Mouse (Mus musculus): Measurements from ENCODE around the gene Abhd8. TPM values are rescaled to one million over a fixed set of nuclear protein-coding genes. Genes with fewer than 3 reads are reported as not detected.
A peak's percentile ranks its signal among the peaks of the same experiment; 100 is the strongest.
"Not testable (repeated sequence)": the region's sequence is repeated elsewhere in the genome, so short reads cannot be mapped to it uniquely, and the experiment has no call there.

Abhd8 gene
- total RNA-seq, 1 experiment: 12.2 TPM

DNA sequence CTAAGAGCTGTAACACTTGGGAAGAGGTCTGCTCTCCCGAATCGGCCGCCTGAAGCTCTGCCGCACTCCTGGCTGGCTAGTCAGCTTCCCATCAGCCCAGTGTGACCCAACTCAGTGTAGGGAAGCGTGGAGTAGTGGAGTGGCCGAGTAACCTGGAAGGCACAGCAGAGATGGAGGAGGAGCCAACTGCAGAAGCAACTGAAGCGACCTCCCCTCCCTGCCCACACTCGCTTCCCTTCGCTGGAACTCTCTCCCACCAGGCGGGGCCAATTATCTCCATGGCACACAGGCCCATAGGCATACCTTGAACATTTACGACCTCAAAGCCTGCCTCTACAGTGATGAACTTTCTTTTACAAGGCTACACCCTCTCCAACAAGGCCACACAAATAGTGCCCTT, 11.7 kb downstream of the Abhd8 start:
- Histone ChIP-seq H3K9ac (ENCODE audit: insufficient read depth, low read depth, low read length, poor library complexity, severe bottlenecking) (no peak overlapping the region), H3K9me3 (ENCODE audit: control insufficient read depth, insufficient read depth, low read depth, low read length) (no peaks in the 10 kb centered on the region), H3K36me3 (ENCODE audit: control insufficient read depth, insufficient read depth, low read length, poor library complexity, severe bottlenecking) (no peaks in the 10 kb centered on the region), H3K27ac (ENCODE audit: insufficient read depth, low read depth, low read length, poor library complexity, severe bottlenecking) (no peak overlapping the region), H3K4me3 (ENCODE audit: insufficient read depth in 1 of 2, low read depth in 1 of 2, low read length in 2 of 2, poor library complexity in 1 of 2, severe bottlenecking in 1 of 2) (no peak overlapping the region), H3K4me1 (ENCODE audit: control insufficient read depth in 2 of 2, insufficient read depth in 2 of 2, low read length in 2 of 2, poor library complexity in 1 of 2) (no peaks in the 10 kb centered on the region; a peak in 1 of 4 replicates)
- no peak for DNase-seq (ENCODE audit: low read depth, low spot score)
- TF ChIP-seq HCFC1 (IDR thresholded peaks at IDR 0.05; ENCODE audit: borderline replicate concordance, insufficient read depth, low read length) (no peak), ZC3H11A (IDR thresholded peaks at IDR 0.05; ENCODE audit: borderline replicate concordance, low read depth, low read length) (no peak), CHD2 (IDR thresholded peaks at IDR 0.05; ENCODE audit: low read depth, low read length) (no peak), ZNF384 (IDR thresholded peaks at IDR 0.05; ENCODE audit: low read depth, low read length) (no peak), MAFK (IDR thresholded peaks at IDR 0.05; ENCODE audit: insufficient read depth, low read depth, low read length) (no peak)
- in situ Hi-C loops (cut with MboI; ENCODE audit: low sequenced_read_pairs in 2 of 2, unreplicated experiment in 2 of 2): no loop called here

DNA sequence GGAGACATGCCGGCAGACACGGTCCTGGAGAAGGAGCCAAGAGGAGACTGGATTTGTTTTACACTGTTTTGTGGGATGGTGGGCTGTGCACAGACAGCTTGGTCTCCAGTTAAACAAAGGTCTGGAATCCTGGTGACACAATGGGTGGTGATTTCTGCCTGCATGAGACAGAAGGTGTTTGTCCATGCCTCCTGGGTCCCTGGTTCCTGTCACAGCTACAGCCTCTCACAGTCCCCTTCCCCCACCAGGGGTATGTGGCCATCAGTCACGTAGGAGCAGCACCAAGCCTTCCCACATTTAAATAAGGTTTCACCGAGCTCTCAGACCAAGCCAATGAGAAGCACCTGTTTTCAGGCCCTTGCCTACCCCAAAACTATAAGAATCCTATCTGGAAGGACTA, 12.1 kb downstream of the Abhd8 start:
- Histone ChIP-seq H3K9ac (ENCODE audit: insufficient read depth, low read depth, low read length, poor library complexity, severe bottlenecking) (no peak overlapping the region), H3K36me3 (ENCODE audit: control insufficient read depth, insufficient read depth, low read length, poor library complexity, severe bottlenecking) (no peaks in the 10 kb centered on the region), H3K27ac (ENCODE audit: insufficient read depth, low read depth, low read length, poor library complexity, severe bottlenecking) (no peak overlapping the region), H3K4me1 (ENCODE audit: control insufficient read depth in 2 of 2, insufficient read depth in 2 of 2, low read length in 2 of 2, poor library complexity in 1 of 2) (no peaks in the 10 kb centered on the region), H3K4me3 (ENCODE audit: insufficient read depth in 1 of 2, low read depth in 1 of 2, low read length in 2 of 2, poor library complexity in 1 of 2, severe bottlenecking in 1 of 2) (no peak overlapping the region), H3K9me3 (ENCODE audit: control insufficient read depth, insufficient read depth, low read depth, low read length) (no peaks in the 10 kb centered on the region)
- in situ Hi-C loops (cut with MboI; ENCODE audit: low sequenced_read_pairs in 2 of 2, unreplicated experiment in 2 of 2): no loop called here
- DNase-seq (ENCODE audit: low read depth, low spot score): no peak
- TF ChIP-seq MAFK (IDR thresholded peaks at IDR 0.05; ENCODE audit: insufficient read depth, low read depth, low read length) (no peak), ZC3H11A (IDR thresholded peaks at IDR 0.05; ENCODE audit: borderline replicate concordance, low read depth, low read length) (no peak), CHD2 (IDR thresholded peaks at IDR 0.05; ENCODE audit: low read depth, low read length) (no peak), ZNF384 (IDR thresholded peaks at IDR 0.05; ENCODE audit: low read depth, low read length) (no peak), HCFC1 (IDR thresholded peaks at IDR 0.05; ENCODE audit: borderline replicate concordance, insufficient read depth, low read length) (no peak)

DNA sequence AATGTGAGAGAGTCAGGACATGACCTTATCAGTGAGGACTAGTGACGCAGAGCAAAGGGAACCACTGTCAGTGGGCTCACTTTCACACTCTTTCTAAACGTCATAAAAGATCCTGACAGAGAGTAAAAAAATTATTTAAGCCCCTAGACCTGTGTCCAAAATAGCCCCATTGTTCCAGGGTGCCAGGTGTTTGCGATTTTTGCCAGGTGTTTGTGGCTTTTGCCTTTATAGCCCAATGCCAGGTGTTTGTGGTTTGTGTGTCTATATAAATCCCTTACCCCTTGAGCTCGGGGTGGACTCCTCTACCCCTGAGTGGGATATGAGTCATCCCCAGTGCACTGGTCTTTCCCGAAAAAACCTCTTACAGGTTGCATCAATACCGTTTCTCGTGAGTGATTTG, 18.4 kb downstream of the Abhd8 start:
- Histone ChIP-seq H3K9ac (ENCODE audit: insufficient read depth, low read depth, low read length, poor library complexity, severe bottlenecking) (no peak overlapping the region), H3K36me3 (ENCODE audit: control insufficient read depth, insufficient read depth, low read length, poor library complexity, severe bottlenecking) (no peaks in the 10 kb centered on the region), H3K4me3 (ENCODE audit: insufficient read depth in 1 of 2, low read depth in 1 of 2, low read length in 2 of 2, poor library complexity in 1 of 2, severe bottlenecking in 1 of 2) (no peak overlapping the region), H3K9me3 (ENCODE audit: control insufficient read depth, insufficient read depth, low read depth, low read length) (no peaks in the 10 kb centered on the region), H3K4me1 (ENCODE audit: control insufficient read depth in 2 of 2, insufficient read depth in 2 of 2, low read length in 2 of 2, poor library complexity in 1 of 2) (no peaks in the 10 kb centered on the region), H3K27ac (ENCODE audit: insufficient read depth, low read depth, low read length, poor library complexity, severe bottlenecking) (no peak overlapping the region)
- TF ChIP-seq ZNF384 (IDR thresholded peaks at IDR 0.05; ENCODE audit: low read depth, low read length) (no peak), CHD2 (IDR thresholded peaks at IDR 0.05; ENCODE audit: low read depth, low read length) (no peak), MAFK (IDR thresholded peaks at IDR 0.05; ENCODE audit: insufficient read depth, low read depth, low read length) (no peak), ZC3H11A (IDR thresholded peaks at IDR 0.05; ENCODE audit: borderline replicate concordance, low read depth, low read length) (no peak), HCFC1 (IDR thresholded peaks at IDR 0.05; ENCODE audit: borderline replicate concordance, insufficient read depth, low read length) (no peak)
- in situ Hi-C loops (cut with MboI; ENCODE audit: low sequenced_read_pairs in 2 of 2, unreplicated experiment in 2 of 2): no loop called here
- DNase-seq (ENCODE audit: low read depth, low spot score): no peak

DNA sequence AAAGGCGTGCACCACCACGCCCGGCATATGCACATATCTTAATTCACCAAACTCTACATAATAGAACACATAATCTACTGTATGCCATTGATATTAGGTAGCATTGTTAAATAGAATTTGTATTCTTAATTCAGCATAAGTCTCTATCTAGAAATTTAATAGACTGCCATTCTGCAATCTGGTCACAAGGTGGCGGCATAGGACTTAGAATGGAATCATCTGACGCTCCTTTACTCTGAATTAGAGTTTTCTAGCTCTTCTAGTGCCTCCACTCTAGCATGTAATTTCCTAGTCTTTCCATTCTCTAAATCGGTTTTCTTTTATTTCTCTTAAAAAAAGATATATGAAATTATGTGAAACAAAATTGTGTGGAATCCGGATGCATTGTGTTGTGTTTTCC, 22.1 kb downstream of the Abhd8 start:
- Histone ChIP-seq H3K27ac (ENCODE audit: insufficient read depth, low read depth, low read length, poor library complexity, severe bottlenecking) (no peak overlapping the region), H3K36me3 (ENCODE audit: control insufficient read depth, insufficient read depth, low read length, poor library complexity, severe bottlenecking) (no peaks in the 10 kb centered on the region), H3K4me3 (ENCODE audit: insufficient read depth in 1 of 2, low read depth in 1 of 2, low read length in 2 of 2, poor library complexity in 1 of 2, severe bottlenecking in 1 of 2) (no peak overlapping the region), H3K4me1 (ENCODE audit: control insufficient read depth in 2 of 2, insufficient read depth in 2 of 2, low read length in 2 of 2, poor library complexity in 1 of 2) (no peaks in the 10 kb centered on the region), H3K9me3 (ENCODE audit: control insufficient read depth, insufficient read depth, low read depth, low read length) (no peaks in the 10 kb centered on the region), H3K9ac (ENCODE audit: insufficient read depth, low read depth, low read length, poor library complexity, severe bottlenecking) (no peak overlapping the region)
- no peak for DNase-seq (ENCODE audit: low read depth, low spot score)
- in situ Hi-C loops (cut with MboI; ENCODE audit: low sequenced_read_pairs in 2 of 2, unreplicated experiment in 2 of 2): loop anchor here in 1 of 2 experiments (5.0 kb wide), 1 partner anchor 71 kb away; the partner anchor contains the start of gene Plvap
- TF ChIP-seq HCFC1 (IDR thresholded peaks at IDR 0.05; ENCODE audit: borderline replicate concordance, insufficient read depth, low read length) (no peak), ZC3H11A (IDR thresholded peaks at IDR 0.05; ENCODE audit: borderline replicate concordance, low read depth, low read length) (peak; percentile 93)

DNA sequence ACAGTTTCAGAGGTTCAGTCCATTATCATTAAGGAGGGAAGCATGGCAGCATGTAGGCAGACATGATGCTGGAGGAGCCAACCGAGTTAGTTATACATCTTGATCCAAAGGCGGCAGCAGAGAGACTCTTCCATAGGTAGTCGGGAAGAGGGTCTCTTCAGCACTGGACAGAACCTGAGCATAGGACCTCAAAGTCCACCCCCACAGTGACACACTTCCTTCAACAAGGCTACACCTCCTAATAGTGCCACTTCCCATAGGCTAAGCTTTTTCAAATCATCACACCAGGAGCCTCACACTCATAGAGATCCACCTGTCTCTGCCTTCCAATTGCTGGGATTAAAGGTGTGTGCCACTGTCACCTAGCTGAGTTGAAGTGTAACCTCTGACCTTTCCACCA, 26.4 kb downstream of the Abhd8 start:
- in situ Hi-C loops (cut with MboI; ENCODE audit: low sequenced_read_pairs in 2 of 2, unreplicated experiment in 2 of 2): no loop called here
- no peak overlapping the region for H3K4me3 ChIP-seq (ENCODE audit: insufficient read depth in 1 of 2, low read depth in 1 of 2, low read length in 2 of 2, poor library complexity in 1 of 2, severe bottlenecking in 1 of 2)
- no peak overlapping the region for H3K27ac ChIP-seq (ENCODE audit: insufficient read depth, low read depth, low read length, poor library complexity, severe bottlenecking)
- H3K4me1 ChIP-seq (ENCODE audit: control insufficient read depth in 2 of 2, insufficient read depth in 2 of 2, low read length in 2 of 2, poor library complexity in 1 of 2): no peaks in the 10 kb centered on the region
- DNase-seq (ENCODE audit: low read depth, low spot score): no peak
- no peak overlapping the region for H3K9ac ChIP-seq (ENCODE audit: insufficient read depth, low read depth, low read length, poor library complexity, severe bottlenecking)
- TF ChIP-seq HCFC1 (IDR thresholded peaks at IDR 0.05; ENCODE audit: borderline replicate concordance, insufficient read depth, low read length) (no peak), ZNF384 (IDR thresholded peaks at IDR 0.05; ENCODE audit: low read depth, low read length) (no peak), MAFK (IDR thresholded peaks at IDR 0.05; ENCODE audit: insufficient read depth, low read depth, low read length) (no peak), CHD2 (IDR thresholded peaks at IDR 0.05; ENCODE audit: low read depth, low read length) (no peak), ZC3H11A (IDR thresholded peaks at IDR 0.05; ENCODE audit: borderline replicate concordance, low read depth, low read length) (no peak)
- no peaks in the 10 kb centered on the region for H3K36me3 ChIP-seq (ENCODE audit: control insufficient read depth, insufficient read depth, low read length, poor library complexity, severe bottlenecking)
- H3K9me3 ChIP-seq (ENCODE audit: control insufficient read depth, insufficient read depth, low read depth, low read length): no peaks in the 10 kb centered on the region

DNA sequence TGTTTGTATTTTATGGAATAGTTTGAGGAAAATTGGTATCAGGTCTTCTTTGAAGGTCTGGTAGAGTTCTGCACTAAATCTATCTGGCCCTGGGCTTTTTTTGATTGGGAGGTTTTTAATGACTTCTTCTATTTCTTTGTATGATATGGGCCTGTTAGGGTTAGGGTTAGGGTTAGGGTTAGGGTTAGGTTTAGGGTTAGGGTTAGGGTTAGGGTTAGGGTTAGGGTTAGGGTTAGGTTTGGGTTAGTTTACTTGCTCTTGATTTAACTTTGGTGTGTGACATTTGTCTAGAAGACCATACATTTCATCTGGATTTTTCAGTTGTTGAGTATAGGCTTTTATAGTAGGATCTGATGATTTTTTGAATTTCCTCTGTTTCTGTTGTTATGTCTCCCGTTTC, 30.5 kb downstream of the Abhd8 start:
- in situ Hi-C loops (cut with MboI; ENCODE audit: low sequenced_read_pairs in 2 of 2, unreplicated experiment in 2 of 2); DNase-seq (ENCODE audit: low read depth, low spot score); H3K36me3 ChIP-seq (ENCODE audit: control insufficient read depth, insufficient read depth, low read length, poor library complexity, severe bottlenecking); H3K9me3 ChIP-seq (ENCODE audit: control insufficient read depth, insufficient read depth, low read depth, low read length); H3K4me3 ChIP-seq (ENCODE audit: insufficient read depth in 1 of 2, low read depth in 1 of 2, low read length in 2 of 2, poor library complexity in 1 of 2, severe bottlenecking in 1 of 2); H3K4me1 ChIP-seq (ENCODE audit: control insufficient read depth in 2 of 2, insufficient read depth in 2 of 2, low read length in 2 of 2, poor library complexity in 1 of 2); H3K9ac ChIP-seq (ENCODE audit: insufficient read depth, low read depth, low read length, poor library complexity, severe bottlenecking); H3K27ac ChIP-seq (ENCODE audit: insufficient read depth, low read depth, low read length, poor library complexity, severe bottlenecking): not testable (repeated sequence)
